Mouse (Mus musculus) gastrocnemius, postnatal 14 days (tissue): ENCODE results near the gene Pigb. TPM values are rescaled to one million over a fixed set of nuclear protein-coding genes. Genes with fewer than 3 reads are reported as not detected.

Experiments
- DNase-seq: peaks from one replicate; pipeline ENCODE4 v3.0.0; 2021; ENCODE audit warnings: mixed read lengths
- intact Hi-C: fragments of 180-260 bp; cut with DNase I; formaldehyde crosslinking; loops from one replicate; pipeline ENCODE4 v1.15.1; 2025; ENCODE audit warnings: low total_unique reads
- total RNA-seq, 2 experiments: library from RNA; stranded (reverse); gene quantifications; 2 replicates each; pipeline ENCODE4 v1.2.3; 2021

Pigb gene
- total RNA-seq, 2 experiments from 2014 or later: 3.3 to 4.6 TPM

DNA sequence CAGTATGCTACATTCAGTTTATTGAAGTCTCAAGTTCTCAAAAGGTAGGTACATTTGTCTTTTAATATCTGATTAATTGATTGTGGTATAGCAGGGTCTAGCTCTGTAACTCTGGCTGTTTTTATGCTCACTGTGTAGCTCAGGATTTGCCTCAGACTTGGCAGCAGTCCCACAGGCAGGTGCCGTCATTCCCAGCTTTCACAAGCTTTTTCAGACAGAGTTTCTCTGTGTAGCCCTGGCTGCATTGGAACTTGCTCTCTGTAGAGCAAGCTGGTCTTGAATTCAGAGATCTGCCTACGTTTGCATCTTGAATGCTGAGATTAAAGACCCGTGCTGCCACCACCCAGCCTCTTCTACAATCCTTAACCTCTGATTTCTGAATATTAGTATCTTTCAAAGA is 38.0 kb downstream of the Pigb start:
- no peak for DNase-seq
- intact Hi-C loops: no loop called here

DNA sequence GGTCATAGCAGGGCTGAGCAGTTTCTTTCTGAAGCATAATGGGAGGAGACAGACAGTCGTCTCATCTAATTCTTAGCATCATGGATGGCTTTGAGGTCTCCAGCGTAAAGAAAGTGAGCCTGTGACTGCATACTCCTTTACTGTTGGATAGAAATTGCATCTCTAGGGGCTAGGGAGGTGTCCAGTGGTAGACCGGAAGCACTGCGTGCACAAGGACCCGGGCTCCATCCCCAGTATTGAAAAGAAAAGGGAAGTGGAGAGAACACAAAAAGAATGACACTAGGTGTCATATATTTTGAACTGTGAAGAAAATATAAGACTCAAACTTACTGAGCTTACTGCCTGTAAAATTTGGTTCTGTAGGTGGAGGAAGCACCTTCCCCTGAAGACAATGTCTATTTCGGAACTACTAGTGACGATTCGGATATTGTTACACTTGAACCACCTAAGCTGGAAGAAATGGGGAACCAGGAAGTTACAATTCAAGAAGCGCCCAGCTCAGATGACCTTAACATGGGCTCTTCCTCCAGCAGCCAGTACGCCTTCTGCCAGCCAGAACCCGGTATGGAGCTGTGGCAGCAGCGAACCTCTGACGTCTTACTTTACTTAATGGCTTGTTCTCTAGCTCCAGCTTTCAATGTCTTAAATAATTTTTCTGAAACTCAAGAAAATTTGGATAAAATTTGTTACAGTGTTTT is 38.7 kb downstream of the Pigb start:
- no peak for DNase-seq
- intact Hi-C loops: no loop called here

DNA sequence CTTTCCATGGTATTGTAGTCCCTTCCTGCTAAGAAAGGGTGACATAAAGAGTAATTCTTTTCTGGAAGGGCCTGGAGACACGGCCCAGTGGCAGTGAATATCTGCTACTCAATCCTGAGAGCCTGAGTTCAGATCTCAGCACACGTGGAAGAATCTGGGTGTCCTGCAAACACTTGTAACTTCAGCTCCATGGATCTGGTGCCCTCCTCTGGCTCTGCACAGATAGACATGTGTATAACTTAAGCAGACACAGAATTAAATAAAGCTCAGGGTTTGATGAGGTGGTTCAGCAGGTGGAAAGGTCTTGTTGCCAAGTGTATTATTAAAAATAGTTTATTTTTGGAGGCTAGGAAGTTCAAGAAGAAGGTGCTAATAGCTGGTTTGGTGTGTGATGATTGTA is 39.7 kb downstream of the Pigb start:
- intact Hi-C loops: no loop called here
- no peak for DNase-seq

DNA sequence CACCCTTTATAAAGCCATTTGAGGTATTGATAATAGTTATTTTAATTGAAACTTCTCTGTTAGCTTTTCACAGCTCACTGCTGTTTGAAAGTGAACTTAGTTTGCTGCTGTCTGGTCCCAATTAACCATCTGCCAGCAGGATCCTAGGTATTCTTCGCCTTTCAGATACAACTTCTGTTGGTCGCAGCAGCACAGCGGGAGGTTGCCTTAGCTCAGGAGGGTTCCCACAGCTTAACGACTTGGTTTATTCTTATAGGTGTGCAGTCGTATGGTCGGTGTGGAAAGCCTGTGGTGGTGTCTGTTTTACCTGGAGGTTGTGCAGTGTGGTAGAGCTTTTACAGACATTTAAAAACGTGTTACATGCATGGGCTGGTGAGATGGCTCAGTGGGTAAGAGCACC is 43.4 kb downstream of the Pigb start:
- intact Hi-C loops: no loop called here

DNA sequence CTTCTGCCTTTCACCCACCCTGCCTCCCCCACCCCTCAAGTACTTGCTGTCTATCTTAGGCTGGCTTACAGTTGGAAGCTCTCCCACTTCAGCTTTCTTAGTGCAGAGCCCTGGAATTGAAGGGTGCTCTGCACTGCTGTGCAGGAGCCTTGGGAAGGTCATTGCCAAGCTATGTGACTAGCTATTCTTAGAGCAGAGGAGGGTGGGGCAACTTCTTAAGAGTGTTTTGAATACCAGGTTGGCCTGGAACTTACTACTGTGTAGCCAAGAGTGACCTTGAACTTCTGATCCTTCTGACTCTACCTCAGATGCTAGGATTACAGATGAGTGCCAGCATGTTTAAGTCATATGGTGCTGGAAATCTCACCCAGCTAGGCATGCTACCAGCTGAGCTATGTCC is 44.0 kb downstream of the Pigb start:
- intact Hi-C loops: no loop called here
- DNase-seq: no peak

More for the DNA sequence above, 43.4 kb downstream of the Pigb start:
- no peak for DNase-seq

DNA sequence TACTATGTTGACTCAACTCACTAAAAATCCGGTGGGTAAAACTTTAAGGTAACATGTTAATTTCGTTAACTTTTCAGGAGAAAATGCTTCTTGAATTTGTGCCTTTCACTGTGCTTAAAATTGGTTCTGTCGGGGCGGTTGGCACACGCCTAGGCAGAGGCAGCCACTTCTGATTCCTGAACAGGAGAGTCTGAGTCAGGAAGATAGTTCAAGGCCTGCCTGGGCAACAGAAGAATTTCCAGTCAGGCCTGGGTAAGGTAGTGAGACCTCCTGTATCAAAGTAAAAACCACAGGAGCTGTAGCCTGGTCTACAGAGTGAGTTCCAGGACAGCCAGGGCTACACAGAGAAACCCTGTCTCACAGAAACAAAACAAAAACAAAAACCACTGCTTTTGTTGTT is 47.6 kb downstream of the Pigb start:
- DNase-seq: no peak
- intact Hi-C loops: no loop called here

DNA sequence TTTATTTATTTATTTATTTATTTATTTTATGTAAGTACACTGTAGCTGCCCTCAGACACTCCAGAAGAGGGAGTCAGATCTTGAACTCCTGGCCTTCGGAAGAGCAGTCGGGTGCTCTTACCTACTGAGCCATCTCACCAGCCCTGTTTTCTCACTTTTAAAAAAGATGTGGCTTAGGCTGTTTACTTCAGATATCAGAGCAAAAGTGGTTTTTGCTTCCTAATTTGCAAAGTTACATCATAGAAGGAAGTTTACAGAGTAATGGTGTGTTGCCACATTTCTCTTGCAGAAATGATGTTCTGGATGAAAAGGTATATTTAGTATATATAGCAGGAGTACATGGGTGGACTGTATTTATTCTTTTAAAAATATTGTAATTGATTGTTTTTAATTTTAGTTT is 48.8 kb downstream of the Pigb start:
- DNase-seq: no peak
- intact Hi-C loops: no loop called here

DNA sequence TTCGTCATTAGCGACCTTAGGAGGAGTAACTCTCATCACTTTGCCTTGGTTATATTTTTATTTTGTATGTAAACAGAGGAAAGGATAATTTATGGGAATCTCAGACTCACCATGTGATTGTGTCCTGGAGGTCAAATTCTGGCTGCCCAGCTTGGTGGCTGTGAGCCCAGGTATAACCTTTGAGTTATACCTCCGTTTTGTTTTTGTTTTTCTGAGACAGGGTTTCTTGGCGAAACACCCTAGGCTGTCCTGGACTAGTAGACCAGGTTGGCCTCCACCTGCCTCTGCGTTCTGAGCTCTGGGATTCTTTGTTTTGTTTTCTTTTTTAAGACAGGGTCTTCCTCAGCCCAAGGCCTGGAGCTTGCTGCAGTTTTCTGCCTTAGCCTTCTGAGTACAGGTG is 51.5 kb downstream of the Pigb start:
- intact Hi-C loops: no loop called here

DNA sequence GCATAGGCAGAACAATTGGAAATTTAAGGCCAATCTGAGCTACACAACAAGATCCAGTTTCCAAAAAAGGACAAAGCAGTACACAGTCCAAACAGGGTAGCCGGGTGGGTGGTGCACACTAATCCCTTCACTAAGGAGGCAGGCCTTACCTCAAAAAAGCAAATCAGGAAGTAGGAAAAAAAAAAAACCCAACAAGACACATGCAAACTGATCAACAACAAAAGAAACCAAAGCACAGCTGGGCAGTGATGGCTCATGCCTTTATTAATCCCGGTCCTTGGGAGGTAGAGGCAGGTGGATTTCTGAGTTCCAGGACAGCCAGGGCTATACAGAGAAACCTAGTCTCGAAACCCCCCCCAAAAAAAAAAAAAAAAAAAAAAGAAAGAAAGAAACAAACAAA is 52.5 kb downstream of the Pigb start:
- no peak for DNase-seq
- intact Hi-C loops: no loop called here

More for the DNA sequence above, 51.5 kb downstream of the Pigb start:
- no peak for DNase-seq

DNA sequence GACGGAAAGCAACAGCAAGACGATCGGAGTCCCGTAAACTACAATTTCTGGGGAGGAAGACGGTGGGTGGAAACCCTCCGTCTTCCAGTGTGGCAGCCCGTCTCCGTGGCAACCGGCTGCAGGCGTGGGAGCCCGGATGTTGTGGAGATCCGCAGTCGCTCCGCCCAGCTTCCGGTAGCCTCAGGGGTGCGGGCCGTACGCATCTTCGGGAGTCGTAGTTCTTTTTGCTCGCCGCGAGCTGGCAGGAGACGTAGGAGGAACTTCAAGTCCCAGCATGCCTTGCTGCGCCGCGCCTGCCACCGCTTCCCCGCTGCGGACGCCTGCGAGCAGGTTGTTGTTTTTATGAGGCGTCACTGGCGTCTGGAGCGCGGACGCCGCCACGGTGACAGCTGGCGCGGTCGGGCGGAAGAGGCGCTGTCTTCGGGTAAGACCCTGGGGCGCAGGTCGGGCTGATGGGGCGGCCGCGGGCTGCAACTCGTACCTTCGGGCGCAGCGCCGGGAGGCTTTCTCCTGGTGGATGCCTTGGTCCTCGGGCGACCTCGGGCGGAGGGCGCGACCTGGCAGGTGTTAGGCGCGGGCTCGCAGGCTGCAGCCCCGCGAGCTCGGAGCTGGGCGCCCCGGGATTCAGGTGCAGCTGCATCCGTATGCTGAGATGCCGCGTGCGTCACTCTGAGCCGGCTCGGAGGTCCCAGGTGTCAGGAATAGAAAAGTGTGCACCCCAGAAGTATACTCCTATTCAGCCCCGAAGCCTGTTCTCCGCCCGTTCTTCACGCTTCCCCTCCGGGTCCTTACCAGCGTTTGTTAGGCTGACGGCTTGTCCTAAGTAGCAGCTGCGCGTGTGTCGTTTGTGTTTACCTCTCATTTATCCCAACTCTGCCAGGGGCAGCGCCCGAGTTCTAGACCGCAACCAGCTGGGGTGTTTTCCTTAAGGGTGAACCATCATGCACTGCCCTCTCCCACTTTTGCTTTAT is 54.6 kb downstream of the Pigb start, which contains the start of the genes Ccpg1os and Ccpg1:
Gene Ccpg1os (minus strand): TSS at position 133 of the 971 bp plus-strand sequence.
Gene Ccpg1 (plus strand): TSS at position 180 of the 971 bp plus-strand sequence.
- intact Hi-C loops: no loop called here
- peak; percentile 97 for DNase-seq

DNA sequence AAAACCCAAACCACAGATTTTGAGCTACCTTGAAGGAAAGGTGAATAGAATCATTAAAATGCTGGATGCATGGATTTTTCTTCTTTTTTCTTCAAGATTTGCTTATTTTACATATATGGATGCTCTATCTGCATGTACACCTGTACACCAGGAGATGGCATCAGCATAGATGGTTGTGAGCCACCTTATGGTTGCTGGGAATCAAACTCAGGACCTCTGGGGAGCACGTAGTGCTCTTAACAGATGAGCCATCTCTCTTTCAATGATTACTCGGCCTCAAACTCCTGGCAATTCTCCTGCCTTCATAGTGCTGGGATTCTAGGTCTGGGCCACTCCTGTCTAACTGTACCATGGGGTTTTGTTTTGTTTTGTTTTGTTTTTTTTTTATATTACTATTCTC is 57.1 kb downstream of the Pigb start:
- intact Hi-C loops: no loop called here
- DNase-seq: no peak

DNA sequence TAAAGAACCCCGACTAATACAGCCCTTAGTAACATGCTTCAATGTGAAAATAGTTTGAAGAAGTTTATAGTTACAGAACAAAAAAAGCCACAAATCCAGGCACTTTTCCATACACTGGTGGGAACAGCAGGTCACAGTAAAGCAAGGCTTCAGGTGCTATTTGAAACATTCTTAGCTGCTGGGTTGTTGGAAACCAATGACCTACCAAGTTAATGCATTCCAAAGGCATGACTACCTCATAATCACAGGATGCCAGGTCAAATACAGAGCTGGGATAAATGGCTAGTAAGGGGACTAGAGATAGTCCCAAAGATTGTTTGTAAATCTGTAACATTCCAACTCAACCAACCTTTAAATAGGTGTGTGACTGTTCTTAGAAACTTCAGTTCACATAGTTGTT is 64.9 kb downstream of the Pigb start:
- no peak for DNase-seq
- intact Hi-C loops: no loop called here

DNA sequence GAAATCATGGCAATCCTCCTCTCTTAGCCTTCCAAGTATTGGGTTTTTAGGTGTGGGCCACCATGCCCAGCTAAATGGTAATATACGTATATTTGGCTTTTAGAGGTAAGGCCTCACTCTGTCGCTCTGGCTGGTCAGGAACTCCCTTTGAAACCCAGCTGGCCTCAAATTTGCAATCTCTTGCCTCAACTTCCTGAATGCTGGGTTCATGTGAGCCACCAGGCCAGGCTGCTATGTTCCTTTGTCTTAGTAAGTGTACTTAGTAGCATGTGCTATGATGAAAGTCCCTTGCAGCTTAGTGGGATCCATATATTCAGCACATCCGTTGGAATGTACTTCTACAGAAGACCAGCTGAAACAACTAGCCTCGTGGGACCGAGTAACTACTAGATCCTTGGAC is 65.4 kb downstream of the Pigb start:
- no peak for DNase-seq
- intact Hi-C loops: no loop called here

DNA sequence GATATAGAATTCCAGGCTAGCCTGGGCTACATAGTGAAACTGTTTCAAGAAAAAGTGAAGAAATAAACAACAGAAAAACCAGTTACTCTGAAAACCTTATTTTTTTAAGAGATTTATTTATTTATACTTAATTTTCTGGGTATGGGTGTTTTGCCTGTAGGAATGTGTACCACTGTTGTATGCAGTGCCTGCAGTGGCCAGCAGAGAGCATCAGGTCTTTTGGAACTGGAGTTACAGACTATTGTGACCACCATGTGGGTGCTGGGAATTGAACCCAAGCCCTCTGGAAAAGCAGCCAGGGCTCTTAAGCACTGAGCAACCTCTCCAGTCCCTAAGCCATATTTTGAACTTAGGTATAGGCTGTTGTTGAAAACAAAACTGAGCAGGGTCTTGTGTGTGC is 67.2 kb downstream of the Pigb start:
- no peak for DNase-seq
- intact Hi-C loops: no loop called here

DNA sequence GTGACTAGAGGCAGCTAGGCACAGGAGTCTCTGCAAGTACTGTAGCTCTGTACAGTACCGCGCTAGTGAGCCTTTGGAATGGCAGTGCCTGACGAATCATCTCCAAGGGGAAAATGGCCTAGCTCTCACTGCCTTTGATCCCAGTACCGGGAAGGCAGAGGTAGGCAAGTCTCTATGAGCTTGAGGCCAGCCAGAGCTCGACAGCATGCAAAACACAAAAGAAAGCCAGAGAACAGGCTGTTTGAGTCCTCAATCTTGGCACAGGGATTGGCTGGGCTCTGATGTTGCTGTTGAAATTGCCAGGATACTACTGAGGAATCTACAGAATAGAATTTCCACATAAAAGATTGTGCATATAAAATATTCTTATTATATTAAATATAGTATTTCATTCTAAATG is 67.7 kb downstream of the Pigb start:
- no peak for DNase-seq
- intact Hi-C loops: no loop called here

DNA sequence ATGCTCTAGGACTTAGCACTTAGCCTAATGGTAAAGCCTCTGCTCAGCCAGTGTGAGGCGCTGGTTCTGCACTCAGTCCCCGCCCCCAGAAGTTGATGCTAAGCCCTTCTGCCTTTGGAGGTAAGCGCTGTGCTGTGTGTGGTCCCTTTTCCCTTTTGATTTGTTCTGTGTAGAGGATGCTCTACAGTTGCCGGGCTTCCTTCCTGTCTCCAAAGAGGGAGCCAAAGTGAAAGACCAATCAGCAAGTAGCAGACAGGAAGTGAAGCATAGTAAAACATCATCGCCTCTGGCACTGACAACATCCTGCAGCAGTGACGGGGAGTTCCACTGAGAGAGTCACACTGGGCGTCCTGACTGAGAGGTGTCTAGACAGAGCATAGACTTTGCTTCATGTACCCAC is 70.3 kb downstream of the Pigb start:
- DNase-seq: no peak
- intact Hi-C loops: loop anchor here (10.0 kb wide), 1 partner anchor 125 kb away; no protein-coding TSS in a partner anchor

DNA sequence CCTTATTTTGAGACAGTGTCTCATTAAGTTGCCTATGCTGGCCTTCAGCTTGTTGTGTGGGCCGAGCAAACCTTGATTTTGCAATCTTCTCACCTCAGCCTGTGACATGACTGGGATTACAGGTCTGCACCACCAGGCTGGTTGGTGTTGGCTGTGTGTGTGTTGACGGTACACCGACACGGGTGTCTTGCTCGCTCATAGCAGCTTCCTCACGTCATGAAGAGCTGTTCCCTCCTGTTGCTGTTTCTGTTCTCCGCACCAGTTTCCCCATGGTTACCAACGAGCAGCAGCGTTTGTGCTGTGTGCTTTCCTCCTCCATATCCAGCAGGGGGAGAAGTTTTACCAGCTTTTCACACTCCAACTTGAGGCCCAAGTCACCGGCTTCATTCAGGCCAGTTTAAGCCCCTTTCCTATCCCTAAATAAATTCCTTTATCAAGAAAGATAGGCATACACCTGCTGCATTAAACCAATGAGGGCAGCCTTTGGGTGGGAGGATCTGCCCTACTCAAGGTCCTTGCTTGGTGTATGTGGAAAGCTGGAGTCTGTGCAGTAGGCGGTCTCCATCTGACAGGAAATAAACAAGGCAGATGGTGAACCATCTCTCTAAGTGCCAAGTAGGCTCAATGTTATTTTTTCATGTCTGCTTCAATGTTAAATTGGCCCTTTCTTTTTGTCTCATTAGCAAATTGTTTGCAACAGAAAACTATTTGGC is 71.7 kb downstream of the Pigb start:
- no peak for DNase-seq
- intact Hi-C loops: loop anchor here (10.0 kb wide), 1 partner anchor 126 kb away; no protein-coding TSS in a partner anchor

DNA sequence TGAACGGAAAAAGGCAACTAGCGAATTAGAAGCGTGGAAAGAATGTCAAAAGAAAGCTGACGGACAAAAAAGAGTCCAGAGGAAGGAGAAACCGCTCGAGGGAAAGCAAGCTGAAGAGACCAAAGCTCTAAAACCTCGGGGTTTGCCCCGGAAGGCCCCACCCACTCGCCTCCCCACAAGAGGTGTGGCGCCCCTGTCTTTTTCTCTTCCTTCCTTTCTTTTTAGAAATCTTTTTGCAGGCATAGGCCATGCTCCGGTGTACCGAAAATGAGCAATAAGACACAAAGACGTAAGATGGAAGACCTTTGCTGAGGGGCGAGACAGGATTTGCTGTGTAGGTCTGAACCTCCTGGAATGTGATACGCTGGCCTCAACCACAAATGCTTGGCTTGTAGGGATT is 78.2 kb downstream of the Pigb start:
- no peak for DNase-seq
- intact Hi-C loops: loop anchor here (10.0 kb wide), 1 partner anchor 133 kb away; no protein-coding TSS in a partner anchor

DNA sequence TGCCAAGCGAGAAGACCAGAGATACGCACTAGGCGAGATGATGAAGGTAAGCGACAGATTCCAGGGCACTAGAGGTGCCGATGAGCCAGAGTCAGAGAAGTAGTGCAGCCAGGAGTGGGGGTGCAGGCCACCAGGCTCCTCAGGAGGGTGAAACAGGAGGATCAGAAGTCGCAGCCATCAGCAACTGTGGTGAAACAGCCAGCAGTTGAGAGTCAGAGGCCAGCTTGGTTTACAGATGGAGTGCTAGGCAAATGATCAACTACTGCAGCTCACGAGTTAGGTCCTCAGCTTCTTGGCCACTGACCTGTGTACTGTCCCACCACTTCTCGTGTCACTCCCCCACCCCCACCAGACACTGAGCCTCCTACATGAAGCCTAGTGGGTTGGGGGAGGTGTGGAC is 78.8 kb downstream of the Pigb start:
- intact Hi-C loops: loop anchor here (10.0 kb wide), 1 partner anchor 133 kb away; no protein-coding TSS in a partner anchor
- DNase-seq: no peak
